Mouse (Mus musculus) limb, embryonic 10.5 days (tissue): ENCODE measurements around the gene Eif4g3. TPM values are rescaled to one million over a fixed set of nuclear protein-coding genes. Genes with fewer than 3 reads are reported as not detected.

ENCODE experiments used
- DNase-seq: peaks from one replicate; pipeline ENCODE4 v3.0.0-alpha.2; 2017; ENCODE audit warnings: low spot score
- H3K27ac ChIP-seq: fragments of 300-500 bp; sonication (generic); 2 replicates; pipeline ENCODE4 v1.5.1; 2016; ENCODE audit warnings: mild to moderate bottlenecking
- H3K27me3 ChIP-seq: fragments of 300-500 bp; sonication (generic); 2 replicates; pipeline ENCODE4 v1.6.1; 2016; ENCODE audit warnings: low read depth, mild to moderate bottlenecking; ENCODE audit not compliant: poor library complexity, severe bottlenecking
- H3K36me3 ChIP-seq: fragments of 300-500 bp; sonication (generic); 2 replicates; pipeline ENCODE4 v1.6.1; 2016; ENCODE audit warnings: mild to moderate bottlenecking, moderate library complexity
- H3K4me1 ChIP-seq: fragments of 300-500 bp; sonication (generic); 2 replicates; pipeline ENCODE4 v1.6.1; 2016
- H3K4me3 ChIP-seq: fragments of 300-500 bp; sonication (generic); 2 replicates; pipeline ENCODE4 v1.5.1; 2016; ENCODE audit warnings: mild to moderate bottlenecking, moderate library complexity
- H3K9me3 ChIP-seq: fragments of 300-500 bp; sonication (generic); replicated peaks from 2 replicates; pipeline ENCODE4 v1.6.1; 2016; ENCODE audit warnings: mild to moderate bottlenecking
- WGBS: fragments of 180-500 bp; shearing (Covaris S2); methylation state at CpG from one replicate; pipeline ENCODE4 v1.1.7; 2016; 5-methylcytosine and 5-hydroxymethylcytosine counted together
- polyA plus RNA-seq: library from polyadenylated mRNA; unstranded; fragments of >200 nt; fragmentation: Nextera tagmentation; extraction: Ambion mirVana; gene quantifications from 2 replicates; pipeline ENCODE4 v1.2.1, GENCODE M21; 2016

The Eif4g3 gene
- polyA plus RNA-seq, result 42.7 and 42.9 TPM in 2 replicates

- no peaks in the 10 kb centered on the region for H3K9me3 ChIP-seq
- peak within 1 kb of the TSS; percentile 99 for H3K27ac ChIP-seq
- peaks cover 28% of the 10 kb centered on the region for H3K36me3 ChIP-seq
- under 1% methylated on average over 39 of the region's 39 CpGs for WGBS
- peaks cover 22% of the 10 kb centered on the region for H3K27me3 ChIP-seq
- no peak for DNase-seq
- peaks cover 22% of the 10 kb centered on the region for H3K4me1 ChIP-seq
- H3K4me3 ChIP-seq, result peak within 1 kb of the TSS; percentile 100
Measured at GRCm38 (mm10) chr4:137992890-137993289, at the start of gene Eif4g3. Eif4g3 (plus strand) TSS chr4:137993022.

GRCm38 (mm10) chr4:137943540-137943939, 49.3 kb upstream of the Eif4g3 start:
- 92% methylated on average over 10 of the region's 10 CpGs for WGBS
- no peak overlapping the region for H3K4me3 ChIP-seq
- H3K27ac ChIP-seq, result no peak overlapping the region
- peaks cover 3% of the 10 kb centered on the region; the same call in 1 of the 2 replicates for H3K4me1 ChIP-seq
- 0 out of 2 replicates have a peak, but pooled peaks cover 2% of the 10 kb centered on the region for H3K9me3 ChIP-seq
- no peaks in the 10 kb centered on the region for H3K27me3 ChIP-seq
- DNase-seq, result no peak
- H3K36me3 ChIP-seq, result peaks cover 97% of the 10 kb centered on the region

- H3K9me3 ChIP-seq, result 0 out of 2 replicates have a peak, but pooled peaks cover 2% of the 10 kb centered on the region
- peaks cover 97% of the 10 kb centered on the region for H3K36me3 ChIP-seq
- H3K4me1 ChIP-seq, result peaks cover 3% of the 10 kb centered on the region; the same call in 1 of the 2 replicates
- no peak for DNase-seq
- H3K27me3 ChIP-seq, result no peaks in the 10 kb centered on the region
- no peak overlapping the region for H3K4me3 ChIP-seq
- H3K27ac ChIP-seq, result no peak overlapping the region
- WGBS, result 66% methylated on average over 4 of the region's 4 CpGs
Measured at GRCm38 (mm10) chr4:137945376-137945775, 47.4 kb upstream of the Eif4g3 start.

- Histone ChIP-seq H3K27ac (no peak overlapping the region), H3K4me1 (0 out of 2 replicates have a peak, but pooled peaks cover 3% of the 10 kb centered on the region), H3K36me3 (peaks cover 97% of the 10 kb centered on the region), H3K27me3 (no peaks in the 10 kb centered on the region), H3K4me3 (no peak overlapping the region), H3K9me3 (0 out of 2 replicates have a peak, but pooled peaks cover 2% of the 10 kb centered on the region)
- 86% methylated on average over 11 of the region's 11 CpGs for WGBS
- DNase-seq, result no peak
Measured at GRCm38 (mm10) chr4:137946419-137946818, 46.4 kb upstream of the Eif4g3 start.

- Histone ChIP-seq H3K4me1 (no peaks in the 10 kb centered on the region), H3K36me3 (peaks cover 85% of the 10 kb centered on the region)
- 42% methylated on average over 4 of the region's 4 CpGs for WGBS
Measured at GRCm38 (mm10) chr4:137952840-137953239, 40.0 kb upstream of the Eif4g3 start.

GRCm38 (mm10) chr4:137954184-137954583, 38.6 kb upstream of the Eif4g3 start:
- Histone ChIP-seq H3K9me3 (no peaks in the 10 kb centered on the region), H3K36me3 (peaks cover 84% of the 10 kb centered on the region), H3K27ac (no peak overlapping the region), H3K4me3 (no peak overlapping the region), H3K4me1 (no peaks in the 10 kb centered on the region), H3K27me3 (no peaks in the 10 kb centered on the region)
- DNase-seq, result no peak
- 99% methylated on average over 2 of the region's 2 CpGs for WGBS

More at GRCm38 (mm10) chr4:137952840-137953239, 40.0 kb upstream of the Eif4g3 start:
- DNase-seq, result peak; percentile 90
- no peaks in the 10 kb centered on the region for H3K27me3 ChIP-seq
- no peak overlapping the region for H3K4me3 ChIP-seq
- H3K9me3 ChIP-seq, result no peaks in the 10 kb centered on the region
- no peak overlapping the region for H3K27ac ChIP-seq

- 92% methylated on average over 8 of the region's 8 CpGs for WGBS
Measured at GRCm38 (mm10) chr4:137954926-137955396, 37.9 kb upstream of the Eif4g3 start.

GRCm38 (mm10) chr4:137956260-137956659, 36.6 kb upstream of the Eif4g3 start:
- Histone ChIP-seq H3K27me3 (no peaks in the 10 kb centered on the region), H3K36me3 (peaks cover 83% of the 10 kb centered on the region), H3K27ac (no peak overlapping the region), H3K9me3 (peaks cover 3% of the 10 kb centered on the region; the same call in 1 of the 2 replicates), H3K4me3 (no peak overlapping the region), H3K4me1 (no peaks in the 10 kb centered on the region)
- DNase-seq, result no peak
- WGBS, result 97% methylated on average over 15 of the region's 15 CpGs

More at GRCm38 (mm10) chr4:137954926-137955396, 37.9 kb upstream of the Eif4g3 start:
- Histone ChIP-seq H3K27me3 (no peaks in the 10 kb centered on the region), H3K4me1 (no peaks in the 10 kb centered on the region), H3K9me3 (peaks cover 3% of the 10 kb centered on the region; the same call in 1 of the 2 replicates), H3K4me3 (no peak overlapping the region), H3K36me3 (peaks cover 84% of the 10 kb centered on the region), H3K27ac (no peak overlapping the region)
- no peak for DNase-seq

GRCm38 (mm10) chr4:137959889-137960665, 32.7 kb upstream of the Eif4g3 start:
- Histone ChIP-seq H3K4me3 (no peak overlapping the region), H3K27me3 (no peaks in the 10 kb centered on the region), H3K27ac (no peak overlapping the region), H3K4me1 (no peaks in the 10 kb centered on the region), H3K36me3 (peaks cover 96% of the 10 kb centered on the region), H3K9me3 (peaks cover 3% of the 10 kb centered on the region; the same call in 1 of the 2 replicates)
- 88% methylated on average over 13 of the region's 13 CpGs for WGBS
- no peak for DNase-seq

GRCm38 (mm10) chr4:137960757-137961156, 32.1 kb upstream of the Eif4g3 start:
- Histone ChIP-seq H3K4me3 (no peak overlapping the region), H3K27me3 (no peaks in the 10 kb centered on the region), H3K27ac (no peak overlapping the region), H3K36me3 (peaks cover 92% of the 10 kb centered on the region), H3K4me1 (no peaks in the 10 kb centered on the region), H3K9me3 (peaks cover 3% of the 10 kb centered on the region; the same call in 1 of the 2 replicates)
- 90% methylated on average over 11 of the region's 11 CpGs for WGBS
- no peak for DNase-seq

- Histone ChIP-seq H3K9me3 (peaks cover 3% of the 10 kb centered on the region; the same call in 1 of the 2 replicates), H3K4me3 (no peak overlapping the region), H3K36me3 (peaks cover 72% of the 10 kb centered on the region), H3K27me3 (no peaks in the 10 kb centered on the region), H3K27ac (no peak overlapping the region), H3K4me1 (no peaks in the 10 kb centered on the region)
- 94% methylated on average over 20 of the region's 20 CpGs for WGBS
- DNase-seq, result no peak
Measured at GRCm38 (mm10) chr4:137962643-137963350, 30.0 kb upstream of the Eif4g3 start.

- Histone ChIP-seq H3K4me3 (no peak overlapping the region), H3K4me1 (no peaks in the 10 kb centered on the region), H3K36me3 (peaks cover 66% of the 10 kb centered on the region), H3K27me3 (no peaks in the 10 kb centered on the region), H3K27ac (no peak overlapping the region), H3K9me3 (peaks cover 3% of the 10 kb centered on the region; the same call in 1 of the 2 replicates)
- WGBS, result 88% methylated on average over 6 of the region's 6 CpGs
- no peak for DNase-seq
Measured at GRCm38 (mm10) chr4:137963431-137963830, 29.4 kb upstream of the Eif4g3 start.
